Mouse (Mus musculus): ENCODE data around the gene Calcrl. TPM values are rescaled to one million over a fixed set of nuclear protein-coding genes. Genes with fewer than 3 reads are reported as not detected.

Calcrl gene
- polyA plus RNA-seq (2012; rRNA removed; ENCODE audit: low replicate concordance) = 4.5 and 9.7 TPM in 2 replicates

DNA sequence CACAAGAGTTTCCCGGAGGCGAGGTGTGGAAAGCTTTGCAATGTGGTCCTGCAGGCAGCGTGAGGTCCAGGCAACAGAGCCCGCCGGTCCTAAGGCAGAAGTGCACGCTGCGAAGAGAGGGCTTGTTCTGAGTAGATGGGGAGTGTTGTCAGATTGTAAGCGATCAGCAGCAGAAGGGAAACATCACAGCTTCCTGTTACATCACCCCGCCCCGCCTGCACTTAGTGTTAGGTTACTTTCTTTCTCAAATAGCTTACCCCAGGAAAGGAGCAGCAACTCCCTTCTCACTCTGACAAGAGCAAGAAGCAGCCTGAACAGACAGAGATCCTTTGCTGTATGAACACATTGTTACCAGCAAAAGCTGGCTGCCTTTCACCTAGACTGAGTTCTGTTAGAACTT lies at the start of gene Calcrl:
Calcrl (minus strand) TSS at position 274 of the 400 bp plus-strand sequence.

Other genes starting within 250 kb of the Calcrl start
- gene Tfpi, start 51.4 kb upstream of the Calcrl start, polyA plus RNA-seq (2012; rRNA removed; ENCODE audit: low replicate concordance) = 2.3 and 8.7 TPM in 2 replicates
- gene Ctnnd1, start 225.4 kb upstream of the Calcrl start, polyA plus RNA-seq (2012; rRNA removed; ENCODE audit: low replicate concordance) = 27.4 and 52.9 TPM in 2 replicates
- gene Btbd18, start 233.7 kb upstream of the Calcrl start, polyA plus RNA-seq (2012; rRNA removed; ENCODE audit: low replicate concordance) = not detected in 2 replicates
- 29.8 and 68.7 TPM in 2 replicates for gene Selenoh, start 245.4 kb upstream of the Calcrl start, polyA plus RNA-seq (2012; rRNA removed; ENCODE audit: low replicate concordance)